Mouse (Mus musculus): ENCODE measurements around the gene Scn4b.

DNA sequence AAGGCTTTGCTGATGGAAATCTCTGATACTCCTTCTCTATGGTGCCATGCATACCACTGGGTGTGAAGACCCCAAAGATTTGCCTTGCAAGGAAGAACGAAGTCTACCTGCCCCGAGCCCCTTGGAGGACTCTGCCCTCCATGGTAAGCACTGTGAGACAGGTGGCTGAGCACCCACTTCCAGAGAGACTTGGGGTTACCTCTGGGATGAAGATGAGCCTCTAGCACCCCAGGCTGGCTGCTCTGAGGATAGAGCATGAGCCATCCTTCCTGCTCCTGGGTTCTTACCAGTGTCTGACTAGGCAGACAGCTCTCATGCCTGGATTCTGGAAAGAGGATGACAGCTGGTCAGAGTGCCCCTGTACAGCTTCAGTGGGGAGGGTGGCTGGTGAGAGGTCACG is 8.1 kb upstream of the Scn4b start:
- TF ChIP-seq CTCF (conservative IDR thresholded peaks at IDR 0.05; ENCODE audit: insufficient read depth, insufficient read length, low read depth, low read length) (no peak), POLR2A (IDR thresholded peaks at IDR 0.05; ENCODE audit: low read depth, low read length) (no peak)

Data from kidney, adult 2 months (tissue).